Mouse (Mus musculus): Measurements from ENCODE around the gene Dcst2. TPM values are rescaled to one million over a fixed set of nuclear protein-coding genes. Genes with fewer than 3 reads are reported as not detected.

The Dcst2 gene
- polyA plus RNA-seq (2017; shearing (Covaris generic)): 0.20 TPM

DNA sequence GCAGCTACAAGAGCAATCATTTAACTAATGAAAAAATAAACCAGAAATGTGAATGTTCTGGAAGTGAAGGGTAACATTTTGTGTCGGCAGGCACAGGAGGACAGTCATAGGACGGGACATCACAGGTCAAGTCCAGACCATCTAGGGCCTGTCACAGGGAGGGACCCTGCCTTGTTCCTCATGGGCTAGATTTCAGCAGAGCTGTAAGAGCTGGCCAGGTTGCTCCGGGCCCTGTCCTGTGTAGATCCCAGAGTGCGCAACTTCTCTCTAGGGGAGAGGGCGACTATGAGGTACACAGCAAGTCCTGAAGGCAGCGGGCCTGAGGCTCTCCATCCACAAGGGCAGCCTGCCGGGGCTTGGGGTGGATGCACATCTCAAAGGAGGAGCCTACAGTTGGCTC lies at the start of gene Dcst2:
TSS of gene Dcst2 (plus strand) at position 301 of the 400 bp plus-strand sequence.

DNA sequence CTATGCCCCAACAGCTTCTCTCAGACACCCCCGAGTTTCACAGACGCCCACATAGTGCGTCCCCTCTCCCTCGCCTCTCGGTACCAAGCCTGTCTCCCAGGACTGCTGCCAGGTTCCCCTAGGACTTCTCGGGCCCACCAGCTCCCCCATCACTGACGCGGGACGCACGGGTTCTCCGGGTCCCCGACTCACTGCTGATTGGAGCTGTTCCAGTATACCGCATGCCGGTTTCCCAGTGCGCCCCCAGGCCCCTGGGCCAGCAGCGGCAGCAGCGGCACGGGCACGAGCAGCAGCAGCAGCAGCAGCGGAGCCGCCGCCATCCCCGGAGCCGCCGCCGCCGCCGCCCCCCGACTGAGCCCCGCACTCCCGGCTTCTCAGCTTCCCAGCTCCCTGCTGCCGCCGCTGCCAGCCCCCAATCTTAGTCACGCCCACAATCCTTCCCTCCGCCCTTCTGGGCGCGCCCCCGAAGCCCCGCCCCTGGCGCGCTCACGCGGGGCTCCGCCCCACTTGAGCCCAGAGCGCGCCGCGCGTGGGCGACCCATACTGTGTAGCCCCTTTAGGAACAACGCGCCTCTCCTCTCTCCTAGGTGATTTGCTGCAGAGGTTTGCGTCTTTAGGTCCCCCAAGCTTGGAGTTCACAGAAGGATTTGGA lies 39.1 kb upstream of the Dcst2 start, which contains the start of gene Efna3:
TSS of gene Efna3 (minus strand) at position 452 of the 652 bp plus-strand sequence.

DNA sequence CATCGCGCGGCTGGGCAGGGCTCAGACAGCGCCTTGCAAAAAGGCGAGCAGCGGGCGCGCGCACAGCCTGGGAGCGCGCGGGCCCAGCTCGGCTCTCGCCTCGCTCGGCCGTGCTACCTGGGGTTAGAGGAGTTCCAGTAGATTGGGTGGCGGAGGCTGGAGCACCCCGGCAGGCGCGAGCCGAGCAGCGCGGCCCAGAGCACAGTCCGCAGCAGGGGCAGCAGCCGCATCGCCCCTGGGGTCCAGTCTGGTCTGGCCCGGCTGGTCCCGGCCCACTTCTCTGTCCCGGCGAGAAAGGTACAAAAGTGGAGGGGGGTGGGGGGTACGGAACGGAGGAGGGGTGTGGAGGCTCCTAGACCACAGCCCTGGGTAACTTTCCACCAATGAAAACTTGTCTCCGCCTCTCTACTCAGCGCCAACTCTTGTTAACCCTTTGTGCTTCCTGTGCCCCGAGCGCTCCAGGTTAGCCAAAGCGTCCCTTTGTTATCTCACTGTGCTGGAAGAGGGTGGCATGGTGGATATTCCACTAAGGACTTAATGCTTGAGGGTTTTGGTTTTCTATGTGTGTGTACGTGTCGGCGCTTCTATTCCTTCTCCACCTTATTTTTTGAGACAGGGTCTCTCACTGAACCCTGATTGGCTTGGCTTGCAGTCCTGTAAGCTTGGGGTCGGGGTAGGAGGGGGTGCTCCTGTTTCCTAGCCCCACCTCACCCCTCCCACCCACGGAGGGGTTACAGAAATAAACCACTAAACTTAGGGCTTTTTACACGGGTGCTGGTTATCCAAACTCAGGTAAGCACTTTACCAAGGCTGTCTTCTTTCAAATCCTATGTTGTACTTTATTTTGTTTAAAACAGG lies 23.8 kb upstream of the Dcst2 start, which contains the start of gene Efna4:
TSS of gene Efna4 (minus strand) at position 308 of the 858 bp plus-strand sequence.

DNA sequence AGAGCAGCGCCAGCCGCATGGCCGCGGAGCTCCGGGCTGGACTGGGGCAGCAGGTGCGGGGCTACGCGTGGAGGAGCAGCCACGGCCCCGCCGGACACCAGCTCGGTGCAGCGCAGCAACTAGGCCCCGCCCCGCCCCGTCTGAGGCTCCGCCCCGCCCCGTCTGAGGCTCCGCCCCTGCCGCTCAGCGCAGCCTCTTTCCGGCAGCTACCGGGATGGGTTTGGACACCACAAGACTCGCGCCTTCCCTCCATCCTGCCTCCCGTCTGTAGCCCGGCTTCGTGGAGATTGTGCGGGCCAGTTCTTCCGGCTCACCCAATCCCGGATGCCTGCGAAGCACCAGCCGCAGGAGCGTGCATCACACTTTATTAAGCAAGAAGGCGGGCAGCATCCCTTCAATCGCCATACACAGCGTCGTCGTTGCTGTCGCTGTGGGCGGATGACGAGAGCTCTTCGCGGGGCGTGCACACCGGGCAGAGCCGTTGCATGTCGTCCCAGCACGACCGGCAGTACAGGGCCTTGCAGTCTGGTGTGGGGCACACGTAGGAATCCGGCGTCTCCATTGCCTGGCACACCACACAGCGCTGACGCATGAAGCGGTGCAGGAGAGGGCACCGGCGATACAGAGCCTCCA lies 11.8 kb upstream of the Dcst2 start, which contains the start of gene Adam15:
TSS of gene Adam15 (minus strand) at position 128 of the 633 bp plus-strand sequence.

DNA sequence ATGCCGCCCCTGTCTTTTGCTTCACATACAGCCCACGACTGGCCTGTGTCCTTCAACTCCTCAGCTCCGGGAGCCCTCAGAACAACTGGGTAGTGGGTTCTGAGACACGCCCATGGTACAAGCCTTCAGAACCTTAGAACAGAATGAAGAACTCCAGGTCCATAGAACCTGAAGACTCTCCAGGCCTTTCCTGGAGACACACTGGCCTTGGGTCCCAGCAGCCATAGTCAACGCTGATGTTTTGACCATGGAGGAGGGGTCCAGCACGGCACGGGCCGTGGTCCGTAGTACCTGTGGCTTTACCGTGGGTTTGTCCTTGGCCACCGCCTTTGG lies 3.3 kb downstream of the Dcst2 start, which contains the start of gene Dcst1:
TSS of gene Dcst1 (minus strand) at position 101 of the 333 bp plus-strand sequence.

DNA sequence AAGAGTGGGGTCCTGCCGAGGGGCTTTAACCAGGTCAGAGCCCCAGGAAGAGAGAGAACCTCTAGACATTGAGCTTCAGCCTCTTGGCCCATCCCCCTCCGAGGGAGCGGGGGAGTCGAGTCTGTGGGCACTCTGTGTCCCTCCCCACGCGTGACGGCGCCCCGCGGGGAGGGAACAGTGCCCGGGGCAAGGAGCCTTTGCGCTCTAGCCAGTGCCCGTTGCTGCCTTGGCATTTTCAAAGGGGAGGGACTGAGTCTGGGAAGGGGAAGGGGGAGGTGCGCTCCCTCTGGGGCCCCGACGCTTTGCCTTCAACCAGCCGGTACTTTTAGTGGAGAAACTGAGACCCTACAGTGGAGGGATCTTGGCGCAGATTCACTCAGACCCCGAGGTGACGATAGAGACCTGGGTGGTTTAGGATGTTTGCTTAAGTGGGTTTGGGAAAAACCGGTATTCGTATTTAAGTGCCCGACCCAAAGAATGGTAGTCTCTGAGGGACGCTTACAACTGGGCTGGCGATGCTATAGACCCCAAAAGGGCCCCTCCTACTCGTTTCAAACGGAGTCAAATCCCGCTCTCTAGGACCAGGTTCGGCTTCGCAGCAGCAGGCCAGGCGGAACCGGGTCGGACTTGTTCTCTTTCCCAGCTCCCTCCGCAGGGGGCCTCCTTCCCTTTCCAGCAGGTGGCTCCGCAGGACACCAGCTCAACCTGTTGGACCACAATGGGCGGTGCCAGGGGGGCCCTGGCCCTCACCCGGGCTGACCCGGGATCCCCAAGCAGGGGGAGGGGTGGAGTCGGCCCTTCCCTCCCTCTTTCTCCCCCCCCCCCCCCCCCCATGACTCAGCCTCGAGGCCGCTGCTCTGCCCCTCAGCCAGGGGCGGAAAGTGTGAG lies 32.5 kb downstream of the Dcst2 start, which contains the start of gene Zbtb7b:
TSS of gene Zbtb7b (minus strand) at position 771 of the 888 bp plus-strand sequence.

DNA sequence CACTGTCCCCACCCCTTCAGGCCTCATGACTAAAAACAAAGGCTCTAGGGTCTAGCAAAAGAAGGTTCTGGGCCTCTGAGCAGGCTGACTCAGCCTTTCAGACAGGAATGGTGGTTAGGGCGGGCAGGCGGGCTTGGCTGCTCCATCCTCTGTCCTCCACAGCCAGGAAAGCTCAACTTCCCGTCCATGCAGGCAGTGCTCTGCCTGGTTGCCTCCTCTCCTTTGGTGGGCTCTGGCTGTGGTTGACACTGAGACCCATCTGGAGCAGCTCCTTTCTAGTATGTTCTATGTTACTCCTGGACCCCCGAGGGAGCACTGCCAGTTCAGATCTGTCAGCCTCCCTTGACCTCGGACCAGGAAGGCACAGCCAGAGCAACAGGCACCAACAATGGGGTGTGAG lies 40.9 kb downstream of the Dcst2 start, which contains the start of gene Lenep:
TSS of gene Lenep (minus strand) at position 101 of the 400 bp plus-strand sequence.

DNA sequence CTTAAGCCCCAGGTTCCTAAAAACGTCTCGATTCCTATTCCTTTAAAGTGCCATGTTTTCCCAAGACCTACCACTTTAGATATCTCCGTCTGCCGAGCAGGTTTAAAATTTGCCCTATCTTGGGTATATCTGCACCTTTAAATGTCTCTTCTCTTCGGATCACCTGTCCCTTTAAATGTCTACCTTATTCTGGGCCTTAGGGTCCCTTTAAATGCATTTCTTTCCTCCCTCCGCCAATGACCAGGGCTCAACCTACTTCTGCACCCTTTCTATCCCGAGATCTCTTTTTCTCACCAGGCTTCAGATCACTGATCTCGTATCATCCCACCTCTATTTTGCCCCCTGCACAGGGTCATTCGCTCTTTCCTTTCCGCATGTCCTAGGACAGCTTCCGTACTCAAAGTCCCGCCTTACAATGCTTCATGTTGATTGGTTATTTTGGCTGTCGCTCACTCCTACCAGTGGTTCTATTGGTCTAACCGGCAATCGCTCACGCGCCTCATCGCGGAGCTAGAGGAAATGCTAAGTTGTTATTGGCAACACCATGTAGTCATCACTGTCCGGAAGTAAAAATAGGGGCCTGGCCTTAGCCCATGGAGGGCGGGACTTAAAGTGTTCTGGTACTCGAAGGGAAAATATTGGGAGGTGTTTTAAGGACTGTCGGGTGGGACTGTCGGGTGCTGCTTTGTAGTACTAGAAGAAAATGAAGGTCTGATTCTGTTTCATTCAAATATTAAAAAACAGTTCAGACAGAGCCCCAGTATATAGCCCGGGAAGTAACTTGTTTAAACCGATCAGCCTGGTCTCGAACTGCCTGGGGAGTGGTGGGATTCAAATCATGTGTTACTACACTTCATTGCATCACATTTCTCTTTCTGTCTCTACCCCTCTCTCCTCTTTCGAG lies 50.0 kb downstream of the Dcst2 start, which contains the start of gene Flad1:
TSS of gene Flad1 (minus strand) at position 381 of the 904 bp plus-strand sequence.

DNA sequence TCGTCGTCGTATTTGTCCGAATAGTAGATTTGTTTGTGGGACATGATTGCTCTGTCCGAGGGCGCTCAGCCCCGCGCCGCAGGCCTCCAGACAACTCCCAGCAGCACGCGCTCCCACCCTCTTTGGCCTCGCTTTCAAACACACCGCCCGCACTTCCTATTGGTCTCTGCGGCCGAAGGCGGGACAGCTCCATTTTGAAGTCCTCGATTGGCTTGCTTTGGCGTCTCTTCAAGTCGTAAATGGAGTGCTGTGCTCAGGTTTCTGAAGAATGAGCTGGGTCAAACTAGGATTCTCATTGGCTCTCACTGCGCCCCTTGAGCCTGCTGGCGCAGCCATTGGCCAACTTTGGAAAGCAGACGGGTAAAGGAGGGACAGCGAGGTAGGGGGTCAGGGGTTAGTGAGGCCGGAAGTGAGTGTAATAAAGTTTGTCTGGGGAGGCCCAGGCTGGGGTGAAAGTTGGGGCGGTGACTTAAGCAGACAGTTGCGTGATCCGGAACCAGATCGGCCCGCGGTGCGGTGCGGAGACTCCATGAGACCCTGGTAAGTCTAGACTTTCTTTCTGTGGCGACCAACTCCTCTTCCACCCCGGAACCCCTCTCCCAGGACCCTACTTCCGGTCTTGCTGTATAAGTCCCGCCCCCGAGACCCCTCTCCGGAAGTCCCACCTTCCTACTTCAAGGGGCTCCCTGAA lies 56.5 kb downstream of the Dcst2 start, which contains the start of the genes Cks1b and Shc1:
TSS of gene Cks1b (minus strand) at position 214 of the 691 bp plus-strand sequence.
TSS of gene Shc1 (plus strand) at position 274 of the 691 bp plus-strand sequence.

Other genes with a start within 250 kb of the Dcst2 start
- gene Pklr, start 225.8 kb upstream of the Dcst2 start, polyA plus RNA-seq (2017; shearing (Covaris generic)): not detected
- 1.4 TPM for gene Hcn3, start 201.8 kb upstream of the Dcst2 start, polyA plus RNA-seq (2017; shearing (Covaris generic))
- 24.5 TPM for gene Clk2, start 197.2 kb upstream of the Dcst2 start, polyA plus RNA-seq (2017; shearing (Covaris generic))
- gene Scamp3, start 184.5 kb upstream of the Dcst2 start, polyA plus RNA-seq (2017; shearing (Covaris generic)): 319 TPM
- gene Fam189b, start 178.8 kb upstream of the Dcst2 start, polyA plus RNA-seq (2017; shearing (Covaris generic)): 240 TPM
- 144 TPM for gene Gba, start 159.0 kb upstream of the Dcst2 start, polyA plus RNA-seq (2017; shearing (Covaris generic))
- 2.3 TPM for gene Thbs3, start 146.8 kb upstream of the Dcst2 start, polyA plus RNA-seq (2017; shearing (Covaris generic))
- gene Mtx1, start 134.9 kb upstream of the Dcst2 start, polyA plus RNA-seq (2017; shearing (Covaris generic)): 151 TPM
- 0.79 TPM for gene Muc1, start 132.9 kb upstream of the Dcst2 start, polyA plus RNA-seq (2017; shearing (Covaris generic))
- 281 TPM for gene Krtcap2, start 116.0 kb upstream of the Dcst2 start, polyA plus RNA-seq (2017; shearing (Covaris generic))
- gene Trim46, start 115.7 kb upstream of the Dcst2 start, polyA plus RNA-seq (2017; shearing (Covaris generic)): 4.5 TPM
- gene Dpm3, start 102.6 kb upstream of the Dcst2 start, polyA plus RNA-seq (2017; shearing (Covaris generic)): 132 TPM
- 288 TPM for gene Slc50a1, start 91.4 kb upstream of the Dcst2 start, polyA plus RNA-seq (2017; shearing (Covaris generic))
- not detected for gene Efna1, start 80.8 kb upstream of the Dcst2 start, polyA plus RNA-seq (2017; shearing (Covaris generic))
- gene Efna3, start 39.0 kb upstream of the Dcst2 start, polyA plus RNA-seq (2017; shearing (Covaris generic)): not detected
- 0.46 TPM for gene Efna4, start 23.9 kb upstream of the Dcst2 start, polyA plus RNA-seq (2017; shearing (Covaris generic))
- 7.2 TPM for gene Adam15, start 12.0 kb upstream of the Dcst2 start, polyA plus RNA-seq (2017; shearing (Covaris generic))
- gene Dcst1, start 3.3 kb downstream of the Dcst2 start, polyA plus RNA-seq (2017; shearing (Covaris generic)): 1.0 TPM
- 62.0 TPM for gene Zbtb7b, start 32.8 kb downstream of the Dcst2 start, polyA plus RNA-seq (2017; shearing (Covaris generic))
- not detected for gene Lenep, start 40.8 kb downstream of the Dcst2 start, polyA plus RNA-seq (2017; shearing (Covaris generic))
- gene Flad1, start 49.9 kb downstream of the Dcst2 start, polyA plus RNA-seq (2017; shearing (Covaris generic)): 69.2 TPM
- gene Cks1b, start 56.4 kb downstream of the Dcst2 start, polyA plus RNA-seq (2017; shearing (Covaris generic)): 30.0 TPM
- gene Shc1, start 56.5 kb downstream of the Dcst2 start, polyA plus RNA-seq (2017; shearing (Covaris generic)): 99.8 TPM
- 25.5 TPM for gene Pygo2, start 68.2 kb downstream of the Dcst2 start, polyA plus RNA-seq (2017; shearing (Covaris generic))
- 175 TPM for gene Pbxip1, start 74.7 kb downstream of the Dcst2 start, polyA plus RNA-seq (2017; shearing (Covaris generic))
- gene Pmvk, start 92.6 kb downstream of the Dcst2 start, polyA plus RNA-seq (2017; shearing (Covaris generic)): 27.0 TPM
- not detected for gene Kcnn3, start 158.2 kb downstream of the Dcst2 start, polyA plus RNA-seq (2017; shearing (Covaris generic))